Mouse (Mus musculus): ENCODE data around the gene Syngr4. TPM values are rescaled to one million over a fixed set of nuclear protein-coding genes. Genes with fewer than 3 reads are reported as not detected.
A peak's percentile ranks its signal among the peaks of the same experiment; 100 is the strongest.
"Not testable (repeated sequence)": the region's sequence is repeated elsewhere in the genome, so short reads cannot be mapped to it uniquely, and the experiment has no call there.

The Syngr4 gene
- polyA plus RNA-seq (2014; fragmentation: Nextera tagmentation; extraction: Ambion mirVana) = 0.86 and 1.5 TPM in 2 replicates

DNA sequence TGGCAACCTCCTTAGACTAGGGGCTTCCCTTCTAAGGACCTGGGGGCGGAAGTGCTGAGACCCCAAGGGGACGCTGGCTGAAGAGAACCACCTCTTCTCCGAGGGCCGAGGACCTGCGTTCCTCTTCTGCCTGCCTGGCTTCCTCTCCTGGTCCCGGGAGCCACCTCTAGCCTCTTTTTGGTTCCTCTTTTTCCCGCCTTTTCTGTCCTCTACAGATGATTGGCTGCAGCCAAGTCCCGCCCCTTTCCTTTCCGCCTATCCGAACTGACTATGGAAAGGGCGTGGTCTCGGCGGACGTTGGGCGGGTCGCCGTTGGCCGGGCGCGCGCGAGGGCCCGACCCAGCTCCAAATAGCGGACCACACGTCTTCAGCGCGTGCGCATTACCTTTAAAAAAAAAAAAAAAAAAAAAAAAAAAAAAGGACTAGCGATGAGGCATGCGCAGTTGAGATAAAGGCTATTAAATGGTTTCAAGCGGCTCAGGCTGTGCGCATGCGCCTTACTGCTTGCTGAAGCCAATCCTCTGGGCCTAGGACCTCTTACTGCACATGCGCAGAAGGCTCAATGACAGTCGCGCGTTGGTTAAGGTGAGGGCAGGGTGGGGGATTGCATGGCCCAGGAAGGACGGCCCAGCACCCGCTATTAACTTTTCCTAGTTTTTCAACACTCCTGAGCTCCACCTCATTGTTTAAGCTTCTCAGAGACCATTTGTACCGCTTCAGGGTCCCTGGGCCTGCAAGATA lies at the start of gene Syngr4, which contains the start of gene Tmem143:
Gene Syngr4 (minus strand): TSS at position 198 of the 741 bp plus-strand sequence.
Gene Tmem143 (plus strand): TSS at position 425 of the 741 bp plus-strand sequence.
- Histone ChIP-seq H3K9me3 (ENCODE audit: control insufficient read depth, low read length) (no peaks in the 10 kb centered on the region), H3K27ac (replicated peaks in 1 of 2; ENCODE audit: control insufficient read depth in 1 of 2, insufficient read depth in 1 of 2, low read depth in 2 of 2, low read length in 2 of 2) (peak within 1 kb of the TSS; percentile 44 to 79), H3K4me2 (ENCODE audit: low read length) (peak within 1 kb of the TSS; percentile 96), H3K27me3 (ENCODE audit: control insufficient read depth, insufficient read depth, low read length) (no peaks in the 10 kb centered on the region), H3K36me3 (ENCODE audit: control insufficient read depth, insufficient read depth, low read length) (no peaks in the 10 kb centered on the region), H3K9ac (ENCODE audit: low read length) (peak within 1 kb of the TSS; percentile 81), H3K4me1 (ENCODE audit: control insufficient read depth in 2 of 2, insufficient read depth in 2 of 2, low read length in 2 of 2) (peaks cover 3 to 4% of the 10 kb centered on the region in 2 experiments; a peak in 3 of 4 replicates), H3K4me3 (ENCODE audit: control insufficient read depth in 1 of 2, insufficient read depth in 1 of 2, low read depth in 1 of 2, low read length in 2 of 2) (peak within 1 kb of the TSS; percentile 50 to 59)
- ATAC-seq (ENCODE audit: insufficient number of reproducible peaks, insufficient read depth, low FRiP score, low read depth) = peak; percentile 91
- WGBS = 1% methylated on average over 40 of the region's 40 CpGs

DNA sequence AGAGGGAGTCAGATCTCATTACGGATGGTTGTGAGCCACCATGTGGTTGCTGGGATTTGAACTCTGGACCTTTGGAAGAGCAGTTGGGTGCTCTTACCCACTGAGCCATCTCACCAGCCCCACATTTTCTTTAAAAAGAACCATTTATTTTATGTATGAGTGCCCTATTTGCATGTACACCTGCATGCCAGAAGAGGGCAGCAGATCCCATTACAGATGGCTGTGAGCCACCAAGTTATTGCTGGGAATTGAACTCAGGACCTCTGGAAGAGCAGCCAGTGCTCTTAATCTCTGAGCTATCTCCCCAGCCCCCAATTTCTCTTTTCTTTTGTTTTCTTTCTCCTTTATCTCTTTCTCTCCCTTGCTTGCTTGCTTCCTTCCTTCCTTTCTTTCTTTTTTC lies 46.8 kb upstream of the Syngr4 start:
- WGBS = 56% methylated on average over 1 of the region's 1 CpGs

DNA sequence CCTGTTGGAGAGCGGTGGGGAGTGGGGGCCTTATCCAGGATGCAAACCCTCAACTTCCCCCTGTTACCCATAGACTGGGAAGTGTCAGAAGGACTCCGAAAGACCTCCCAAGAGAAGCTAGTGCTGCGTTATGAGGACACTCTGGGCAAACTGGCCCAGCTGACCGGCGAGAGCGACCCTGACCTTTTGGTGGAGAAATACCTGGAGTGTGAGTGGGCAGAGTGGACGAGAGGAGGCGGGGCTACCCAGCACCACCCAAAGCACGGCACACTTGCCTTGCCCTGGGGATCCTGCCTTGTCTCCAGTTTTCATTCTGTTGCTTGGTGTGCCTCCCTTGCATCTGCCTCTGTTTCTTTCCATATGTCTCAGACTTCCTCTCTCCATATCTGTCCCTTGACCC lies 45.5 kb upstream of the Syngr4 start:
- 0 out of 4 replicates have a peak, but pooled peaks cover 0 to 4% of the 10 kb centered on the region in 2 experiments for H3K4me1 ChIP-seq (ENCODE audit: control insufficient read depth in 2 of 2, insufficient read depth in 2 of 2, low read length in 2 of 2)
- no peak overlapping the region for H3K4me2 ChIP-seq (ENCODE audit: low read length)
- H3K9me3 ChIP-seq (ENCODE audit: control insufficient read depth, low read length) = no peaks in the 10 kb centered on the region
- H3K27ac ChIP-seq (replicated peaks in 1 of 2; ENCODE audit: control insufficient read depth in 1 of 2, insufficient read depth in 1 of 2, low read depth in 2 of 2, low read length in 2 of 2) = no peak overlapping the region
- H3K4me3 ChIP-seq (ENCODE audit: control insufficient read depth in 1 of 2, insufficient read depth in 1 of 2, low read depth in 1 of 2, low read length in 2 of 2) = no peak overlapping the region
- no peak for ATAC-seq (ENCODE audit: insufficient number of reproducible peaks, insufficient read depth, low FRiP score, low read depth)
- H3K27me3 ChIP-seq (ENCODE audit: control insufficient read depth, insufficient read depth, low read length) = no peaks in the 10 kb centered on the region
- no peak overlapping the region for H3K9ac ChIP-seq (ENCODE audit: low read length)
- H3K36me3 ChIP-seq (ENCODE audit: control insufficient read depth, insufficient read depth, low read length) = no peaks in the 10 kb centered on the region
- 71% methylated on average over 9 of the region's 9 CpGs for WGBS

More for the DNA sequence above, 46.8 kb upstream of the Syngr4 start:
- H3K4me2 ChIP-seq (ENCODE audit: low read length); H3K36me3 ChIP-seq (ENCODE audit: control insufficient read depth, insufficient read depth, low read length); H3K27ac ChIP-seq (replicated peaks in 1 of 2; ENCODE audit: control insufficient read depth in 1 of 2, insufficient read depth in 1 of 2, low read depth in 2 of 2, low read length in 2 of 2); H3K4me1 ChIP-seq (ENCODE audit: control insufficient read depth in 2 of 2, insufficient read depth in 2 of 2, low read length in 2 of 2); ATAC-seq (ENCODE audit: insufficient number of reproducible peaks, insufficient read depth, low FRiP score, low read depth); H3K4me3 ChIP-seq (ENCODE audit: control insufficient read depth in 1 of 2, insufficient read depth in 1 of 2, low read depth in 1 of 2, low read length in 2 of 2); H3K9ac ChIP-seq (ENCODE audit: low read length); H3K27me3 ChIP-seq (ENCODE audit: control insufficient read depth, insufficient read depth, low read length); H3K9me3 ChIP-seq (ENCODE audit: control insufficient read depth, low read length): not testable (repeated sequence)

DNA sequence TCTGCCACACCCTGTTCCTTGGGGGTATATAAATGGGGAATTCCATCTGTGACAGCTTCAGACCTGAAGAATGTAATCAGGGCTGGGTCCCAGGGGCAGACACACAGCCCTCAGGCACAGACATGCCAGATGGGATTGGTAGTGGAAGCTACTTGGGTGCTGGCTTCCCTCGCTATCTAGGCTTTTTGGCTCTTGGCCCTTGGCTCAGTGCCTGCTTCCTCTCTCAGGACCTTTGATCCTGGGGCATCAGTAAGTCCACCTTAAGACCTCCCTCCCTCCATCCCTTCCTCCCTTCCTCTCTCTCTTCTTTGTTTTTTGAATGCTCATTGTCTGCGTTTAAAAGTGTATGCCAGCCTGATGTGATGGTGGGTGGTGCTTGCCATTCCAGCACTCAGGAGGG lies 43.3 kb upstream of the Syngr4 start:
- no peak for ATAC-seq (ENCODE audit: insufficient number of reproducible peaks, insufficient read depth, low FRiP score, low read depth)
- H3K27me3 ChIP-seq (ENCODE audit: control insufficient read depth, insufficient read depth, low read length) = no peaks in the 10 kb centered on the region
- no peaks in the 10 kb centered on the region for H3K9me3 ChIP-seq (ENCODE audit: control insufficient read depth, low read length)
- H3K4me2 ChIP-seq (ENCODE audit: low read length) = no peak overlapping the region
- 0 out of 4 replicates have a peak, but pooled peaks cover 0 to 4% of the 10 kb centered on the region in 2 experiments for H3K4me1 ChIP-seq (ENCODE audit: control insufficient read depth in 2 of 2, insufficient read depth in 2 of 2, low read length in 2 of 2)
- no peak overlapping the region for H3K4me3 ChIP-seq (ENCODE audit: control insufficient read depth in 1 of 2, insufficient read depth in 1 of 2, low read depth in 1 of 2, low read length in 2 of 2)
- no peaks in the 10 kb centered on the region for H3K36me3 ChIP-seq (ENCODE audit: control insufficient read depth, insufficient read depth, low read length)
- H3K27ac ChIP-seq (replicated peaks in 1 of 2; ENCODE audit: control insufficient read depth in 1 of 2, insufficient read depth in 1 of 2, low read depth in 2 of 2, low read length in 2 of 2) = no peak overlapping the region
- WGBS = 40% methylated on average over 2 of the region's 2 CpGs
- H3K9ac ChIP-seq (ENCODE audit: low read length) = no peak overlapping the region

DNA sequence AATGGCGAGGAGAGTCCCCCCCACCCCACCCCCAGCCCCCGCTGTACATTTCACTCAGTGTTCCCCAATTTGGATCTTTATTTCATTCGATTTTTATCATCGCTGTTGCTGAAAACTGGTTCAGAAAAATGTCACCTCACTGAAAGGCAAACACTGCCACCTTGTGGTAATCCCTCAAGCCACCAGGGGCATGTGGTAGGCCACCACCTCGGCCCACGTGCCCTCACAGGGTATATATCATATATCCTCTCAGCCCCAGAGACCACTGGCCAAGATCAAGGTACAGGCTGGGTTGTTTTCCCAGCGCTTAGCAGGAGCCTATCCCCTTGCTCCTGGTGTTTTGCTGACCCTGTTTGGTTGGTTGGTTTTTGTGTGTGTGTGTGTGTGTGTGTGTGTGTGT lies 38.6 kb upstream of the Syngr4 start:
- Histone ChIP-seq H3K9me3 (ENCODE audit: control insufficient read depth, low read length) (peaks cover 13% of the 10 kb centered on the region; the same call in 1 of the 2 replicates), H3K36me3 (ENCODE audit: control insufficient read depth, insufficient read depth, low read length) (no peaks in the 10 kb centered on the region), H3K27me3 (ENCODE audit: control insufficient read depth, insufficient read depth, low read length) (no peaks in the 10 kb centered on the region), H3K4me1 (ENCODE audit: control insufficient read depth in 2 of 2, insufficient read depth in 2 of 2, low read length in 2 of 2) (0 out of 4 replicates have a peak, but pooled peaks cover 0 to 4% of the 10 kb centered on the region in 2 experiments), H3K4me3 (ENCODE audit: control insufficient read depth in 1 of 2, insufficient read depth in 1 of 2, low read depth in 1 of 2, low read length in 2 of 2) (no peak overlapping the region), H3K9ac (ENCODE audit: low read length) (no peak overlapping the region), H3K27ac (replicated peaks in 1 of 2; ENCODE audit: control insufficient read depth in 1 of 2, insufficient read depth in 1 of 2, low read depth in 2 of 2, low read length in 2 of 2) (no peak overlapping the region), H3K4me2 (ENCODE audit: low read length) (no peak overlapping the region)
- 26% methylated on average over 7 of the region's 7 CpGs for WGBS
- no peak for ATAC-seq (ENCODE audit: insufficient number of reproducible peaks, insufficient read depth, low FRiP score, low read depth)

DNA sequence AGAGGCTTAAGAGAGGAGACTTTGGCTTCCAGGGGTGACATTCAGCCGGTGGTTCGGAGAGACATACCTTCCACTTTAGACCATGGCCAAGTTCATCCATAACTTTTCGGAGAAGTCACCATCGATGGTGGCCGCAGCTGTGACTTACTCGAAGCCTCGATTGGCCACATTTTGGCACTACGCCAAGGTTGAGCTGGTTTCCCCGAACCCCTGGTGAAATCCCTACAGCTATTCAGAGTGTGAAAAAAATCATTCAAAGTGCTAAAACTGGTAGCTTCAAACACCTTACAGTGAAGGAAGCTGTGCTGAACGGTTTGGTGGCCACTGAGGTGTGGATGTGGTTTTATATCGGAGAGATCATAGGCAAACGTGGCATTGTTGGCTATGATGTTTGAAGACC lies 37.3 kb upstream of the Syngr4 start:
- not testable (repeated sequence) for ATAC-seq (ENCODE audit: insufficient number of reproducible peaks, insufficient read depth, low FRiP score, low read depth); H3K9ac ChIP-seq (ENCODE audit: low read length); H3K27me3 ChIP-seq (ENCODE audit: control insufficient read depth, insufficient read depth, low read length); H3K4me1 ChIP-seq (ENCODE audit: control insufficient read depth in 2 of 2, insufficient read depth in 2 of 2, low read length in 2 of 2); H3K4me3 ChIP-seq (ENCODE audit: control insufficient read depth in 1 of 2, insufficient read depth in 1 of 2, low read depth in 1 of 2, low read length in 2 of 2); H3K36me3 ChIP-seq (ENCODE audit: control insufficient read depth, insufficient read depth, low read length); H3K27ac ChIP-seq (replicated peaks in 1 of 2; ENCODE audit: control insufficient read depth in 1 of 2, insufficient read depth in 1 of 2, low read depth in 2 of 2, low read length in 2 of 2); H3K4me2 ChIP-seq (ENCODE audit: low read length)
- 90% methylated on average over 12 of the region's 12 CpGs for WGBS
- peaks cover 13% of the 10 kb centered on the region; the same call in 1 of the 2 replicates for H3K9me3 ChIP-seq (ENCODE audit: control insufficient read depth, low read length)

DNA sequence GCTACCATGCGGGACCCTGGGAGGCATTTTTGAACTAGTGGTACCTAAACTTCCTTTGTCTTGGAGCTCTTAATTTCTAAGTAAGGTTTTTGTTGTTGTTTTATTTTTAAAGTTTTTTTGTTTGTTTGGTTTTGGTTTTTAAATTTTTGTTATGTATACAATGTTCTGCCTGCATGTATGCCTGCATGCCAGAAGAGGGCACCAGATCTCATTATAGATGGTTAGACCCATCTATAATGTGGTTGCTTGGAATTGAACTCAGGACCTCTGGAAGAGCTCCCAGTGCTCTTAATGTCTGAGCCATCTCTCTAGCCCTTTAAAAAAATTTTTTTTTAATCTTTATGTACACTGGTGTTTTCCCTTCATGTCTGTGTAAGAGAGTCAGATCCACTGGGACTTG lies 33.2 kb upstream of the Syngr4 start:
- peaks cover 13% of the 10 kb centered on the region; the same call in 1 of the 2 replicates for H3K9me3 ChIP-seq (ENCODE audit: control insufficient read depth, low read length)
- ATAC-seq (ENCODE audit: insufficient number of reproducible peaks, insufficient read depth, low FRiP score, low read depth) = no peak
- no peaks in the 10 kb centered on the region for H3K36me3 ChIP-seq (ENCODE audit: control insufficient read depth, insufficient read depth, low read length)
- peaks cover 0 to 2% of the 10 kb centered on the region in 2 experiments; a peak in 2 of 4 replicates for H3K4me1 ChIP-seq (ENCODE audit: control insufficient read depth in 2 of 2, insufficient read depth in 2 of 2, low read length in 2 of 2)
- WGBS = 79% methylated on average over 1 of the region's 1 CpGs
- no peak overlapping the region for H3K4me2 ChIP-seq (ENCODE audit: low read length)
- peaks cover 5% of the 10 kb centered on the region for H3K27me3 ChIP-seq (ENCODE audit: control insufficient read depth, insufficient read depth, low read length)
- H3K27ac ChIP-seq (replicated peaks in 1 of 2; ENCODE audit: control insufficient read depth in 1 of 2, insufficient read depth in 1 of 2, low read depth in 2 of 2, low read length in 2 of 2) = no peak overlapping the region
- no peak overlapping the region for H3K4me3 ChIP-seq (ENCODE audit: control insufficient read depth in 1 of 2, insufficient read depth in 1 of 2, low read depth in 1 of 2, low read length in 2 of 2)
- no peak overlapping the region for H3K9ac ChIP-seq (ENCODE audit: low read length)
